Mouse (Mus musculus): ENCODE results near the gene Homer1.

DNA sequence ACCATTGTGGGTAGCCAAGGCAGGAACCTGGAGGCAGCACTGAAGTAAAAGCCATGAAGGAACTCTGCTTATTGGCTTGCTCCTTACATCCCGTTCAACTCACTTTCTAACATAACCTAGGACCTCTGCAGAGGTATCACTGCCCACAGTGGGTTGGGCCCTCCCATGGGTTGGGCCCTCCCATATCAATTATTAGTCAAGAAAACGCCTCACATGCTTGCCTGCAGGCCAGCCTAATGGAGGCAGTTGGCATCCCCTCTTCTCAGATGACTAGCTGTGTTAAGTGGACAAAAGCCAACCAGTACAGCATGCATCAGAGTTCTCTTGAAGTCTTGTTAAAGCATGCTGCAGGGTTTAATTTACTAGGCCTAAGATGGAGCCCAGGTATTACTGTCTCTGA lies 52.6 kb downstream of the Homer1 start:
- TF ChIP-seq POLR2A (IDR thresholded peaks at IDR 0.05; ENCODE audit: insufficient read length, low read depth), result no peak
- TF ChIP-seq E2F4 (IDR thresholded peaks at IDR 0.05; ENCODE audit: insufficient read depth), result no peak
- no peak for TF ChIP-seq MYOD1 (IDR thresholded peaks at IDR 0.05; ENCODE audit: control insufficient read depth in 1 of 3, insufficient read length in 2 of 3, low read depth in 2 of 3)
